Mouse (Mus musculus): ENCODE measurements around the gene Trappc4.
A peak's percentile ranks its signal among the peaks of the same experiment; 100 is the strongest.

DNA sequence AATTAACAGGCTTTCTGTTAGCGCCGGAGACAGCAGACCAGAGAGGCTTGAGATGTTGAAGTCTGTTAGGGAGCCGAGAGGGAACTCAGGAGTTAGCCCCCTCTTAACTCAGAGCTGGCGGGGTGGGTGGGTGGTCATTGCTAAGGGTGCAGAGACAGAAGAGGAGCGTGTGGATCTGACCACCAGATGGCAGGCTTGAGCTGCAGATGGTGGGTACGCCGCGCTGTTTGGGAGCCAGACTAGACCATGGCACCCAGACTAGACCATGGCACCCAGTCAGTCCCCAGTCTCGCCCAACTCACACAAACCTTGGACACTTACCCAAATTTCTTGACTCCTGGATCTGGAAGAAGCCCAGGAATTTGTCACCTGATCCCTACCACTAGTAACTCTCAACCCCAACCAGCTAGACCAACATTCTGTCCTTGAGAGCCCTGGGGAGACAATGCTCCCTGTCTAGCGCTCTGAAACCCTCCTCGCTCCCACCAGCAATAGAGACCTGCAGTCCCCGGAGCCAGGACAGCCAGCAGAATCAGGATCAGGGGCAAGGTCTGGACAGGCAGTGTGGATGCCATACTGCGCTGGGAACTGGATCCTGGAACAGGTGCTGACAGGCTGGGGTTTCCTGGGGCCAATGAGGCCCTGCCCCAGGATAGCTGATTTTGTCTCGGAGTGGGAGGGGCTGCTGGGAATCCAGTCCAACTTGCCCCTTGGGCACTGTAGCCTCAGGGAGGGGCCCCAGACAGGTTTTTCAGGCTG is 46.9 kb upstream of the Trappc4 start:
- TF ChIP-seq HCFC1 (IDR thresholded peaks at IDR 0.05; ENCODE audit: borderline replicate concordance, insufficient read depth, low read length) (no peak), MAFK (IDR thresholded peaks at IDR 0.05; ENCODE audit: insufficient read depth, low read depth, low read length) (no peak), ZNF384 (IDR thresholded peaks at IDR 0.05; ENCODE audit: low read depth, low read length) (no peak), ZC3H11A (IDR thresholded peaks at IDR 0.05; ENCODE audit: borderline replicate concordance, low read depth, low read length) (peak; percentile 85; the same call in 1 of the 2 replicates)

Measured in ES-E14 (cell line).